Mouse (Mus musculus) heart, embryonic 16.5 days (tissue): ENCODE data around the gene Ercc8. TPM values are rescaled to one million over a fixed set of nuclear protein-coding genes. Genes with fewer than 3 reads are reported as not detected.

Experiments
- ATAC-seq: fragments of 200-750 bp; cut with Nextera tagmentation; replicated peaks from 2 replicates; pipeline ENCODE4 v1.8.0; 2017; ENCODE audit warnings: moderate number of reproducible peaks; ENCODE audit not compliant: insufficient read depth, low FRiP score; ENCODE audit errors: extremely low read depth
- H3K27ac ChIP-seq: fragments of 300-500 bp; sonication (generic); 2 replicates; pipeline ENCODE4 v1.5.1; 2014; ENCODE audit warnings: mild to moderate bottlenecking, low read length, control low read depth, moderate library complexity
- H3K27me3 ChIP-seq: fragments of 300-500 bp; sonication (generic); 2 replicates; pipeline ENCODE4 v1.6.1; 2014; ENCODE audit warnings: low read length, mixed read lengths; ENCODE audit not compliant: control insufficient read depth, insufficient read depth
- H3K36me3 ChIP-seq: fragments of 300-500 bp; sonication (generic); 2 replicates; pipeline ENCODE4 v1.6.1; 2014; ENCODE audit not compliant: control insufficient read depth, insufficient read depth
- H3K4me1 ChIP-seq: fragments of 300-500 bp; sonication (generic); 2 replicates; pipeline ENCODE4 v1.6.1; 2014; ENCODE audit warnings: low read length, mixed read lengths; ENCODE audit not compliant: control insufficient read depth, insufficient read depth
- H3K4me2 ChIP-seq: fragments of 300-500 bp; sonication (generic); 2 replicates; pipeline ENCODE4 v1.6.1; 2014; ENCODE audit warnings: low read depth, mild to moderate bottlenecking, control low read depth, low read length
- H3K4me3 ChIP-seq: fragments of 300-500 bp; sonication (generic); 2 replicates; pipeline ENCODE4 v1.5.1; 2014; ENCODE audit warnings: mild to moderate bottlenecking, control low read depth, low read length
- H3K9ac ChIP-seq: fragments of 300-500 bp; sonication (generic); 2 replicates; pipeline ENCODE4 v1.6.1; 2014; ENCODE audit warnings: low read length, control low read depth
- H3K9me3 ChIP-seq: fragments of 300-500 bp; sonication (generic); replicated peaks from 2 replicates; pipeline ENCODE4 v1.6.1; 2016; ENCODE audit warnings: low read length; ENCODE audit not compliant: control insufficient read depth
- WGBS: fragments of 180-500 bp; shearing (Covaris S2); extraction: QIAGEN DNeasy Blood & Tissue Kit; methylation state at CpG from one replicate; pipeline ENCODE4 v1.1.7; 2014; 5-methylcytosine and 5-hydroxymethylcytosine counted together
- polyA plus RNA-seq: library from polyadenylated mRNA; unstranded; fragments of >200 nt; fragmentation: Nextera tagmentation; extraction: Ambion mirVana; gene quantifications from 2 replicates; pipeline ENCODE4 v1.2.1, GENCODE M21; 2015

Gene Ercc8
- polyA plus RNA-seq, 1 experiment from 2014 or later, result 11.6 TPM

- no peaks in the 10 kb centered on the region for H3K9me3 ChIP-seq
- 87% methylated on average over 8 of the region's 8 CpGs for WGBS
- H3K36me3 ChIP-seq, result no peaks in the 10 kb centered on the region
- no peak overlapping the region for H3K9ac ChIP-seq
- H3K4me3 ChIP-seq, result no peak overlapping the region
- no peaks in the 10 kb centered on the region for H3K27me3 ChIP-seq
- no peaks in the 10 kb centered on the region for H3K4me1 ChIP-seq
- no peak for ATAC-seq
- no peak overlapping the region for H3K27ac ChIP-seq
- no peak overlapping the region for H3K4me2 ChIP-seq
Measured at GRCm38 (mm10) chr13:108144086-108144485, 14.4 kb upstream of the Ercc8 start.

GRCm38 (mm10) chr13:108151782-108152181 is 6.7 kb upstream of the Ercc8 start:
- H3K27ac ChIP-seq, result no peak overlapping the region
- no peaks in the 10 kb centered on the region for H3K4me1 ChIP-seq
- H3K27me3 ChIP-seq, result no peaks in the 10 kb centered on the region
- no peak overlapping the region for H3K9ac ChIP-seq
- H3K4me2 ChIP-seq, result no peak overlapping the region
- ATAC-seq, result no peak
- no peak overlapping the region for H3K4me3 ChIP-seq
- H3K36me3 ChIP-seq, result no peaks in the 10 kb centered on the region
- H3K9me3 ChIP-seq, result no peaks in the 10 kb centered on the region

- Histone ChIP-seq H3K9me3 (no peaks in the 10 kb centered on the region), H3K4me2 (no peak overlapping the region), H3K36me3 (no peaks in the 10 kb centered on the region), H3K4me1 (peaks cover 3% of the 10 kb centered on the region; the same call in 1 of the 2 replicates), H3K27me3 (no peaks in the 10 kb centered on the region), H3K9ac (no peak overlapping the region), H3K4me3 (no peak overlapping the region), H3K27ac (no peak overlapping the region)
- no peak for ATAC-seq
- WGBS, result 52% methylated on average over 8 of the region's 8 CpGs
Measured at GRCm38 (mm10) chr13:108152650-108153372, 5.7 kb upstream of the Ercc8 start.

GRCm38 (mm10) chr13:108157156-108157555 is 1.4 kb upstream of the Ercc8 start:
- no peak overlapping the region; the same call in 1 of the 2 replicates for H3K9ac ChIP-seq
- no peaks in the 10 kb centered on the region for H3K9me3 ChIP-seq
- H3K36me3 ChIP-seq, result no peaks in the 10 kb centered on the region
- WGBS, result 81% methylated on average over 2 of the region's 2 CpGs
- no peak overlapping the region for H3K27ac ChIP-seq
- H3K4me2 ChIP-seq, result no peak overlapping the region
- ATAC-seq, result no peak
- H3K4me1 ChIP-seq, result peaks cover 11% of the 10 kb centered on the region
- H3K4me3 ChIP-seq, result no peak overlapping the region
- no peaks in the 10 kb centered on the region for H3K27me3 ChIP-seq

GRCm38 (mm10) chr13:108157732-108158464 is 633 bp upstream of the Ercc8 start:
- Histone ChIP-seq H3K36me3 (no peaks in the 10 kb centered on the region), H3K9ac (peak overlapping the region; percentile 82), H3K4me2 (peak overlapping the region; percentile 85), H3K27me3 (no peaks in the 10 kb centered on the region), H3K4me3 (peak overlapping the region; percentile 97), H3K27ac (no peak overlapping the region; the same call in 1 of the 2 replicates), H3K9me3 (no peaks in the 10 kb centered on the region), H3K4me1 (peaks cover 11% of the 10 kb centered on the region)
- 3% methylated on average over 41 of the region's 42 CpGs for WGBS
- peak; percentile 56 for ATAC-seq

GRCm38 (mm10) chr13:108159241-108159575 is 677 bp downstream of the Ercc8 start:
- no peak overlapping the region for H3K27ac ChIP-seq
- peak overlapping the region; percentile 82 for H3K9ac ChIP-seq
- 6% methylated on average over 8 of the region's 8 CpGs for WGBS
- no peak for ATAC-seq
- no peaks in the 10 kb centered on the region for H3K9me3 ChIP-seq
- H3K36me3 ChIP-seq, result no peaks in the 10 kb centered on the region
- H3K4me2 ChIP-seq, result peak overlapping the region; percentile 71
- H3K4me1 ChIP-seq, result peaks cover 11% of the 10 kb centered on the region
- no peaks in the 10 kb centered on the region for H3K27me3 ChIP-seq
- peak overlapping the region; percentile 97 for H3K4me3 ChIP-seq

GRCm38 (mm10) chr13:108159963-108160362 is 1.4 kb downstream of the Ercc8 start:
- Histone ChIP-seq H3K9ac (no peak overlapping the region), H3K4me2 (no peak overlapping the region)
- 55% methylated on average over 7 of the region's 7 CpGs for WGBS

GRCm38 (mm10) chr13:108163912-108164311 is 5.4 kb downstream of the Ercc8 start:
- H3K4me3 ChIP-seq, result no peak overlapping the region
- 96% methylated on average over 9 of the region's 9 CpGs for WGBS

More at GRCm38 (mm10) chr13:108159963-108160362, 1.4 kb downstream of the Ercc8 start:
- H3K4me1 ChIP-seq, result peaks cover 11% of the 10 kb centered on the region
- H3K27ac ChIP-seq, result no peak overlapping the region
- no peaks in the 10 kb centered on the region for H3K36me3 ChIP-seq
- ATAC-seq, result no peak
- no peaks in the 10 kb centered on the region for H3K27me3 ChIP-seq
- no peak overlapping the region for H3K4me3 ChIP-seq
- H3K9me3 ChIP-seq, result no peaks in the 10 kb centered on the region

GRCm38 (mm10) chr13:108164621-108165020 is 6.1 kb downstream of the Ercc8 start:
- H3K9me3 ChIP-seq, result no peaks in the 10 kb centered on the region
- H3K27me3 ChIP-seq, result no peaks in the 10 kb centered on the region
- H3K4me2 ChIP-seq, result no peak overlapping the region
- ATAC-seq, result no peak
- no peak overlapping the region for H3K4me3 ChIP-seq
- peaks cover 4% of the 10 kb centered on the region; the same call in 1 of the 2 replicates for H3K36me3 ChIP-seq
- WGBS, result 89% methylated on average over 3 of the region's 3 CpGs
- no peak overlapping the region for H3K9ac ChIP-seq
- H3K27ac ChIP-seq, result no peak overlapping the region
- peaks cover 3% of the 10 kb centered on the region; the same call in 1 of the 2 replicates for H3K4me1 ChIP-seq

More at GRCm38 (mm10) chr13:108163912-108164311, 5.4 kb downstream of the Ercc8 start:
- H3K27ac ChIP-seq, result no peak overlapping the region
- no peaks in the 10 kb centered on the region for H3K9me3 ChIP-seq
- no peak overlapping the region for H3K4me2 ChIP-seq
- no peak for ATAC-seq
- peaks cover 8% of the 10 kb centered on the region for H3K4me1 ChIP-seq
- H3K27me3 ChIP-seq, result no peaks in the 10 kb centered on the region
- no peak overlapping the region for H3K9ac ChIP-seq
- no peaks in the 10 kb centered on the region for H3K36me3 ChIP-seq
